Mouse (Mus musculus) heart, postnatal 36 days (tissue): ENCODE results near the gene Fcho2. TPM values are rescaled to one million over a fixed set of nuclear protein-coding genes. Genes with fewer than 3 reads are reported as not detected.
A peak's percentile ranks its signal among the peaks of the same experiment; 100 is the strongest.

Source experiments
- DNase-seq, 2 experiments: peaks; one replicate each; pipeline ENCODE4 v3.0.0; 2021 to 2022
- intact Hi-C: fragments of 180-260 bp; cut with DNase I; formaldehyde crosslinking; loops from one replicate; pipeline ENCODE4 v1.15.1; 2025
- total RNA-seq, 2 experiments: library from RNA; stranded (reverse); gene quantifications; 2 replicates each; pipeline ENCODE4 v1.2.3; 2021

Fcho2 gene
- total RNA-seq, 2 experiments from 2014 or later, result 40.8 to 43.3 TPM

DNA sequence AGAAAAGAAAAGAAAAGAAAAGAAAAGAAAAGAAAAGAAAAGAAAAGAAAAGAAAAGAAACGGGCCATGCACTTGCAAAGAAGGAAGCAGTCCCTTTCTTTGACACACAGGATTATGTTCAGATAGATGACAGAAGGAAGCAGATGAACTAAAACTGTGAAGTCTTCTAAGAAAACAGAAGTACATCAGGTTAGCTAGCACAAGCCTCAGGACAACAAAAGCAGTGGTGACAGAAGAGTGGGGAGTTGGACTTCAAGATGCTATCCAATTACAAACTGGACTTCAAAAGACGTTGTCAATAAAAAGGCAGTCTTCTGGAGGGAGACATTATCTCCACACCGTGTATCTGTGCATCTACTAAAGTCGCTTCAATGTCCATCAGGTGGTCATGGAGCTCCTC, 3.0 kb downstream of the Fcho2 start:
- intact Hi-C loops, result loop anchor here (5.0 to 10.0 kb wide), 2 partner anchors 115 to 1043 kb away; partner anchors contain the start of gene Tnpo1

DNA sequence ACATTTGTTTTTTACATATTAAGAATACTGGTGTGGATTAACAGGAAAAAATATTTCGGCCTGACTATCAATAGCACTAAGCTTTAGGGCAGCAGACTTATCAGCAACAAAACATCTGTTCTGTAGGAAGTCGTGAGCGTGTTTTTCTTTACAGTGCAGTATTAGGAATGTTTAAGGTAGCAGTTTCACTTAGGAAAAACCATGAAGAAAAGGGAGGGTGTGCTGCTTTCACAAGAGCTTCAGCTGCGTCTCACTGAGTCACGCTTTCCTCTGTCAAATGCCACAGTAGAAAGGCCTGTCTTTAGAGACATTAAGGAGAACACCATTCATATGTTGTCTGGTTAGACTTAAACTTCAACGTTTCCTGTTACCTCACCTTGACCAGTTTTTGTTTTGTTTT, 5.1 kb downstream of the Fcho2 start:
- DNase-seq, result no peak
- intact Hi-C loops, result loop anchor here (5.0 to 10.0 kb wide), 2 partner anchors 117 to 1045 kb away; partner anchors contain the start of gene Tnpo1

More for the DNA sequence above, 3.0 kb downstream of the Fcho2 start:
- no peak for DNase-seq

DNA sequence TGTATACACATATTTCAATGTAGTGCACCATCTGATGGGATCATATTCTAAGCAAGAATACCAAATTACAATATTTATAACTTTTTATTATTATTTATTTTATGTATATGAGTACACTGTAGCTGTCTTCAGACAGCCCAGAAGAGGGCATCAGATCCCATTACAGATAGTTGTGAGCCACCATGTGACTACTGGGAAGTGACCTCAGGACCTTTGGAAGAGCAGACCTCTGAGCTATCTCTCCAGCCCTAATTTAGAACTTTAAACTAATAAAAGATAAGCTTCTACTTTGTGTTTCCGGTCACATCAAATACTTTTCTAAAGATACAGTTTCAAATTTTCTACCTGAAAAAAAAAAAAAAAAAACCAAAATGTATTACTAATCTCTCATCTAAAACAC, 6.2 kb downstream of the Fcho2 start:
- intact Hi-C loops, result no loop called here
- DNase-seq, result no peak

DNA sequence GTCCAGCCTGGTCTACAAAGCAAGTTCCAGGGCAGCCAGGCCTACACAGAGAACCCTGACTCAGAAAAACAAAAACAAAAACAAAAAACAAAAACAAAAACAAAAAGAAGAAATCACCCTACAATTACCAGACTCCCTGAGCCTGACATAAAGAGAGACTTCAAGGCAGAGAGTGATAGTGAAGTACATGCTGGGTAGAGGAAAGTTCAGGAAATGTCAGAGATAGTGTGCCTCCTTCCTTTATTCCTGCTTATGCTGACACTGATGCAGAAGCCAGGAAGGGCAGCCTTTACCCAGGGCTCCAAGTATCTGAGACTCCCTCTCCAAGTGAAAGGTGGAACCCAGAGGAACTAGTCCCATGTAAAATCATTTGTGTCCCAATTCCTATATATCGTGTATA, 10.8 kb downstream of the Fcho2 start:
- intact Hi-C loops, result no loop called here
- DNase-seq, result no peak

DNA sequence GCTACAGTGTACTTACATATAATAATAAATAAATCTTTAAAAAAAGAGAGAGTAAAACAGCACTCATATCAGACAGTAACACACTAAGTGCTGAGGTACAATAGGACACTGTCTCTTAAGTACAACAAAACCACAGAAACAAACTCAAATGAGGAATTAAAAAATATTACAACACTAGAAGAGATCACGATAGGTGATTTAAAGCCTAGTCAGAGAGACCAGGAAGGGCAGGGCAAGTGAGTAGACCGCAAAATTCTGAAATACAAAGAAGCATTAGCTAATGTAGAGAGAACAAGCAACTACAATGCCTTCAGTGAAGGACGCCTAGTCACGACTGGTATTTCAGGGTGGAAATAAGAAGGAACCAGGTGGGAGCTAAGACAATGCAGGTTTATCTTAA, 11.6 kb downstream of the Fcho2 start:
- no peak for DNase-seq
- intact Hi-C loops, result no loop called here

DNA sequence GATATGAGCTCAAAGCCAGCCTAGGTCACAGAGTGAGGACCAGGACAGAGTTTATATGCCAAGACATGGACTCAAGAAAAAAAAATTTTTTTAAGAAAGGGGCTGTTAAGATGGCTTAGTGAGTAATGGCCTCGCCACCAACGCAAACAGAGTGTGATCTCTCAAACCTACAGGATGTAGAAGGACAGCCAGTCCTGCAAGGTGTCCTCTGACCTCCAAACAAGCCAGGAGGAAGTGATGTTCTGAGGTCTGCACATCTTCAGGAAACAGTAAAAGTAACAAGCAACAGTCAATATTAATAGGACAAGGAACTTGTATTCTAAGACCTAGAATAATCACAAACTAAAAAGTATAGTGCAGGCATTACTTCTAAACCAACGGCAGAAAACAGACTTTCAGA, 12.3 kb downstream of the Fcho2 start:
- no peak for DNase-seq
- intact Hi-C loops, result no loop called here

DNA sequence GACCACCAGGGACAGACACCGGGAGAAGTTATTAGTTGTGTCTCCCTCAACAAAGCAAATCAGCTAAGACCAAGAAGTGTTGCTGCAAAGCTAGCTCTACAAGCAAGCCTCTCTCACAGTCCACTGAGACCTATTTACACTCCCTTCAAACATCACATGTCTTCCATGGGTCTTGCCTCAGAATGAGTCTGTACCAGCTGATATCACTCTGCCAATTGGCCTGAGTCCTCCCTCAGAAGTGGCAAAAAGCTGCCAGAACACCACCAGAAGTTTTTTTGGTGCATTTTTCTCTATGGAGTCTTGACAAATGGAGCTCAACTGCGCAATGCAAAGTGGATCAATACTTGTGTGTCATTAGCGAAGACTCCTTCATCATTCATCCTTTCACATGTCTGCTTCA, 19.7 kb downstream of the Fcho2 start:
- DNase-seq, result no peak
- intact Hi-C loops, result no loop called here

DNA sequence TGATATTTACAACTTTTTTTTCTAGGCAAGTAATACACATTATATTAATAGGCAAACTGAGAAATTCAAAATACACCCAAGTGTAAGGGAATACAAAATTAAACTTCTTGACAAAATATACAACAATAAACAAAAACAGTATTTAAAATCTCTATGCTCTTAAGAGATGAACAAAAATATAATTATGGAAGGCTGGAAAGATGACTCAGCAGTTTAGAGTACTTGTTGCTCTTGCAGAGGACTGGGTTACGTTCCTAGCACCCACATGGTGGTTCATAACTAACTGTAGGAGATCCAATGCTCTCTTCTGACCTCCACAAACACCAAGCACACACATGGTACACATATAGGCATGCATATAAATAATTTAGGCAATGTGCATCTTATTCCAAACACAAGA, 22.4 kb downstream of the Fcho2 start:
- no peak for DNase-seq
- intact Hi-C loops, result no loop called here

DNA sequence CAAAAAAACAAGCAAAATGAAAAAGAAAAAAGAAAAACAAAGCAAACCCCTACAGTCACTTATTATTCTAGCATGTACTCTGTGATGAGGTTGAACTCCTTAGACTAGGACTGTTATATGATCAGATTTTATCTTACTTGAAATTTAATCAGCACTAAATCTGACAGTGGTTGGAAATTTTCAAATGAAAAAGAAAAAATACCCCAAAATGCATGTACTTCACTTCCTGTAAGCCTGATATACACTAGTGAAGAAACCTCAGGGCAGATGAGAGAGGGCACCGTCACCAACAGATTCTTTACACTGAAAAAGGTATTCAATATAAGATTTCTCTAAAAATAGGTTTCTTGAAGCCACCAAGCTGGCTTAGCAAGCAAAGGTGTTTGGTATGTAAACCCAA, 23.6 kb downstream of the Fcho2 start:
- intact Hi-C loops, result no loop called here
- DNase-seq, result no peak

DNA sequence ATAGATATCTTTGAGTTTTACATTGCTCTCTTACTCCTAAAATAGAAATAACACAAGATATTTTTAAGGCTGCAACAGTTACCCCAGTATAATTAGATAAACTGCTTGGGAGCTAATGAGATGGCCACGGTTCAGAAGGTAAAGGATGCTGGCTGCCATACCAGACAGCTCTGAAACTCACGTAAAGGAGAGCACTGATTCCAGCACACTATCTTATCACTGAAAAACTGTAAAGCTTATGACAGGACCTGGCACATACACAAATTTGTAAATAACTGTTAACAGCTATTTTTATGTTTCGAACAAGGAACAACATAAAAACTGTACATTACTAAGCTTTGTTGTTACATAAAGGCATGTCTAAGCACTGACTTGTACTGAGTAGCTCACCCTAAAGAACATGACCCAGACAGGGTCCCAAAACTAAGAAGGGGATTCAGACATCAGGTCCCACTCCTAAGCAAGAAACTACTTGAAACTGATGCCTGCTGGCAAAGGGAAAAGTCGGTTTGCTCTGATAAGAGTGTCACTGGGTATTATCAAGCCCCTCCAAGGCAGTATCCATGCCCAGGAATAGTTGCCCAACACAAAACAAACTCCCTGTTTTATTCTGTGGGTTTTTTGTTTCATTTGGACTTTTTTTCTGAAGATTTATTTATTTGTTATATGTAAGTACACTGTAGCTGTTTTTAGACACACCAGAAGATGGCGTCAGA, 28.1 kb downstream of the Fcho2 start:
- intact Hi-C loops, result no loop called here
- no peak for DNase-seq

DNA sequence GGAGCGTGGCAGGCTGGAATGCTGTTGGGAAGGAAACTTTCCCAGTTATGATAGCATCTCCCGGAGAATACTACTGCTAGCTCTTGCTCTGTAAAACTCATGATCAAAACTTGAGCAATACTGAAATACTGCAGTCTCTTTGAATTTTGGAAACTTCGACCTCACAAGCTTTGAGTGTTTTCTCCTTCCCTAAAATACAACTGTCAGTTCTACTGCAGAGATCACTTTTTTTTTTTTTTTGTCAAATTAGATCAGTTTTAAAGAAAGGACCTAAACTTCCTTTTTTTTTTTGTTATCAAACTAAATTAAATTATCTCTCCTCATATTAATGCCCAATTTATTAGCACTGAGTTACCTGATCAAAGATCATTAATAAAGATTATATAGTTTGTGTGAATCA, 37.3 kb downstream of the Fcho2 start:
- no peak for DNase-seq
- intact Hi-C loops, result no loop called here

DNA sequence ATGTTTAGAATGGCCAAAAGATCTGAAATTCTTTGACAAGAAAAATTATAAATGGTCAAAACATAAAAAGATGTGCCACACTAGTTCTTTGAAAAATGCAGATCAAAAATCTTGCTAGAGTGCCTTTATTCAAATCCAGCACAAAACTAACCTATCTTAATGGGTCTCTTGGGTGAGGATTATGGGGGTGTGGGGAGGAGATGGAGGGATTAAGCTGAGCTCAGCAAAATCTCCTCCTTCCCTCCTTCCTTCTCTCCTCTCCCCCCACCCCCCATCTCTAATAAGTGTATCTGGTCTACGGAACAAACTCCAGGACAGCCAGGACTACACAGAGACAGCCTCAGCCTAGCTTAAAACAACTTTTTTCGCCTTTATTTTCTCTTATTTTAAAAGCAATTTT, 43.8 kb downstream of the Fcho2 start:
- DNase-seq, result no peak
- intact Hi-C loops, result no loop called here

DNA sequence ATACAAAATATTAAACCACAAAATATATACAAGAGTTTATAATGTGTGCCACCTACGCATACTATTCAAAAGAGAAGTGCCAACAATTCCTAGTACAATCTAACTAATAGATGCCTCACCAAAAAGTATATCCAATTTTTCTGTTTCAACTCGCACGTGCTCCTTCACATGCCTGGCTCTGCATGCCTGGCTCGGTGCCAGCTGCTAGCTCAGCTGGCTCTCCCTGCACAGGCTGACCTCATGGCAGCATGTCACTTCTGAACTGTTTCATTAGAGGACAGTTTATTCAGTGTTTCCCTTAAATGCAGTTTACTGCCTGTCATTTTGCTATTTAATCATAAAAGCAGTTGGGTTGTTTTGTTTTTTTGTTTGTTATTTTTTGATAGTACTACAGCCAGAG, 46.9 kb downstream of the Fcho2 start:
- peak; percentile 60 to 74 for DNase-seq
- intact Hi-C loops, result no loop called here

DNA sequence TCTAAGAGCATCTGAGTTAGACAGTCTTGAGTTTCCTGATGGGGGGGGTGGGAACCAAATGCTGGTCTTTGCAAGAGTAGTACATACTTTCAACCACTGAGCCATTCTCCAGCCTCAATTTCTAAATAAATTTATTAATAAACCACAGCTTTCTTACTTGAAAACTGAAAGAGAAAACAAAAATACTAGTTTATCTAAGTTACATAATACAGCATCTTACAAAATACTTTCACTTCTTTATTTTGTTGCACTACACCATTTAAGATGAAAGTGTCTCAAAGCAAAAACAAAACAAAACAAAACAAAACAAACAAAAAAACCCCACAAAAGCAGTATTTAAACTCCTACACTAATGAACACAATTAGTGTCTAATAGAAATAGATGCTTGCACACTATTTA, 53.5 kb downstream of the Fcho2 start:
- intact Hi-C loops, result no loop called here
- no peak for DNase-seq

DNA sequence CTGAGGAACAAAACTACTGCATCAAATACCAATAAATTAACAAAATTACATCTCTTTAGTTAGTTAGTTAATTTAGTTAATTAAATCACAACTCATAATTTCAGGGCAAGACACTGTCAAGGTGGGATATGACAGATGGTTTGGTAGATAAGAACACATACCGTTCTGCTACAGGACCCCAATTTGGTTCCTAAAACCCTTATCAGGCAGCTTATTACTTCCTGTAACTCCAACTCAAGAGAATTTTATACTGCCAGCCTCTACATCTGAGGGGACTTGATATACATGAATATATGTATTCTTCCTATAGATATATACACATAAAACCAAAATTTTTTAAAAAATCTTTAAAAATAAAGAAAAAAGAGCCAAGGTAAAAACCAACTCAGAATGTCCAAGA, 59.4 kb downstream of the Fcho2 start:
- intact Hi-C loops, result no loop called here
- DNase-seq, result no peak

DNA sequence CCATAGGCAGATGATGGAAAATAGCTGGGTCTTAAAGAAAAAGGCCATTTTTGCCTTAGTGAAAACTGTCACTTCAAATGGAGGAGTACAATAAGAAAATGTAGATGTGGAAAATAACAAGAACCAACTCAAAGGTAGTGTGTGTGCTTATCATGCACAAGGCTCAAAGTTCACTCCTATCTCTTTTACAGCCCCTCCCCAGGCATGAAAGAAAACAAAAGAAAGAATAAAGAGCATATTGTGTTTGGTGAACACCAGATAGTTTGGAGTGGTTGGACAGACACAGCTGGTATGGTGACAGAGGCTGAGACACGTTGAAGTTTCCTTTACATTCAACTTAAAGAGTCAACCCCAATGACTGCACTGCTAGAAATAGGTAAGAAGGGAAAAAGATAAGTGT, 70.6 kb downstream of the Fcho2 start:
- no peak for DNase-seq
- intact Hi-C loops, result no loop called here

DNA sequence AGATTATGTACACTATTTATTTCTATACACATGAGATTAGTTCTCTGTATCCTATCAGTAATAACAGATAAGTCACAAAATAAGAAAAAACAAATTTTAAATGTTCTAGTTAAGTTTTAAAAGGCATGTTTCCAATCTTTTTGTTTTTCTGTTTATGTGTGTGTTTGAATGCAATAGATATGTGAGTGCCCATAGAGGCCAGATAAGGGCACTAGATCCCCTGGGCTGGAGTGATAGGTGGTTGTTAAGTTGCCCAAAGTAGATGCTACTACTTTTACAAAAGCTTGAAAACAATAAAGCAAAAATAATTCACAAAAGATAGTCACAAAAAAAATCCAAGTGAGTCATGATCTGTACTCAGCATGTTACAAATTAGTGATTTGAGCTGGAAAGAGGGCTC, 71.4 kb downstream of the Fcho2 start:
- no peak for DNase-seq
- intact Hi-C loops, result no loop called here

DNA sequence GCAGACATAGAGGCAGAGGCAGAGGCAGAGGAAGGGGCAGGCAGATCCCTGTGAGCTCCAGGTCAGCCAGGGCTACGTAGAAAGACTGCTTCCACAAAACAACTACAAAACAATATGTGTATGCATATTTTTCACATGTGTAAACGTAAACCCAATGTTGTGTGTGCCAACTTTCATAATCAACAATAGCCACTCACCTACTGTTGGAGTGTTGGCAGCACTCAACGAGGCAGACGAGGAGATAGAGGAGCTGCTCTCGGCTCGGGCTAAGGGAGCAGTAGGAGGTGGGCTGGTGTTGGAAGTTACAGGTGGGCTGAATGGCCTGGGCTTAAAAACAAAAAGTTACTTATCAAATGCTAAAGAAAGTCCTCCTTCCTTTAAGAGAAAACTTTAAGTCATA, 72.0 kb downstream of the Fcho2 start:
- intact Hi-C loops, result no loop called here
- DNase-seq, result no peak

DNA sequence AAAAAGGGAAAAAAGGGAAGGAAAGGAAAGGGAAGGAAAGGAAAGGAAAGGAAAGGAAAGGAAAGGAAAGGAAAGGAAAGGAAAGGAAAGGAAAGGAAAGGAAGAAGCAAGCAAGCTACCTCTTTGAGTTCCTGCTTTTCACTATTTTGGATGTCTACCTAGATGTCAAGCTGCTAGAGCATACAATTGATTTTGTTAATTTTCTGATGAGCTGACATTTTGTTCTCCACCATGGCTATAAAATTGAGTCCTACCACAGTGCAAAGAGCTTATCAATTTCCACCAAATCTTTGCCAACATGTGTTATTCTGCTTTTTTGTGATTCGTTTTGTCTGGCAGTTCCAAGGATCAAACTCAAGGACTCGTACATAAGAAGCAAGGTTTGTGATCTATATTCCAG, 77.0 kb downstream of the Fcho2 start:
- no peak for DNase-seq
- intact Hi-C loops, result no loop called here

DNA sequence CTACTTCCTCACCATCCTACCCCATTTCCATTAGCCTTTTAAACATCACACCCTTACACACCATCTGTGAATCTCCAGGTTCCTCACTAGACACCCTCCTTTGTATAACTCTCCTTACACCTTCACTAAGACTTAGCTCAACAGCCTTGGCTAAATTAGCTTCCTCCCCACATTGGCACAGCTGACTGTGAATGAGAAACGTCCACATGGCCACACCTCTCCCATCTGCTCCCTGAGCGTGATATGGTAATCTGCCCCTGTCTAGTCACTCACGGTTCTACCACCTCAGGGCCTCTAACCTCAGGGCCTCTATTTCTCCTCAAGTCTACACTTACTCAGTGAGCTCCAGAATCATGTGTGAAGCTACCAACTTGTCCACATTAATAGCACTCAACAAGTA, 82.0 kb downstream of the Fcho2 start:
- intact Hi-C loops, result no loop called here
- DNase-seq, result no peak

DNA sequence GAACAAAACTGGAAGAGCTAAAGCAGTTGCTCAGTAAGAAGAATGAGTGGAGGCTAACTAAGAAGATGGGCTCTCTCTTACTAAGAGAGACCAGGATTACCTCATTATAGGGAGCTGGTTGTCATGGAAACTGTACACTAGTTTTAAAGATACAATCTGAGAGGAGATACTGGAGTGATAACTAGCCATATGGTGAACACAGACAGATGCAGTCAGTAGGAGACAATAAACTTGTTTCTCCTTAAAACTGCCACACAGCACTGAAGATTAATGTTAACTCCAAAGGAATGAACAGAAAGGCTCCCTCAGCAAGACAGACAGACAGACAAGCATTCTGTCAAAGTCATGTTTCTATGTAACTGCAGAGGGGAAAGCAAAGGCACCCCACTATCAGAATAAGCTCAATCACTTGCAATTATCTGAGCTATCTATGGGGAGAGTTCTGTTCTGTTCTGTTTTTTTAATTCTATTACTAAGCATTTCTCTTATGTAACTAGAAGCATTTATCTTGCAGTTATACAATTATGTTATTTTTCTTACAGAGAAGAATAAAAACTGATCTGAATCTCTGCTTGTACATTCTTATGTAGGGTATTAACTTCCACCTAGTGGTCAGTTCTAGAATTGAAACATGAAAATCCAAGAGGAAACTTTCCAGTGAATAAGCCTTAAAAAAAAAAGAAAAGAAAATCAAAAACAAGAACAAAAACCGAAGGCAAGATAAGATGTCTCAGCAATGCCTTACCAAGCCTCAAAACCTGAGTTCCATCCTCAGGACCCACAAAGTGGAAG, 85.8 kb downstream of the Fcho2 start:
- intact Hi-C loops, result loop anchor here (5.0 kb wide), 1 partner anchor 132 kb away; no protein-coding TSS in a partner anchor
- no peak for DNase-seq

DNA sequence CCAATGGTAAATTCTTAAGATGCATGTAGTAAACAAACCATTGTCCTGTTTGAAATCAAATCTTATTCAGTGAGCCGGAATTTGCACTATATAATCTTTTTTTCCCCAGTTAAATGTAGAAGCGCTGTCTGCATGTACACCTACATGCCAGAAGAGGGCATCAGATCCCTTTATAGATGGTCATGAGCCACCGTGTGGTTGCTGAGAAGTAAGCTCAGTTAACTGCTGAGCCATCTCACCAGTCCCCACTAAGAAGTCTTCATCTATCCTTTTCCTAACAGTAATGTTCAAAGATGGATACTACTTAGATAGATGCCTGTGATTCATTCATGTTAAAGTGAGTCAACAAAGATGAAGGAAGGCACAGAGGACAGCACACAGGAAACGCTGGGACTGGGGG, 88.8 kb downstream of the Fcho2 start:
- DNase-seq, result no peak
- intact Hi-C loops, result loop anchor here (5.0 kb wide), 1 partner anchor 129 kb away; no protein-coding TSS in a partner anchor
